Mouse (Mus musculus) forebrain, embryonic 14.5 days (tissue): ENCODE data around the gene Hfe2. TPM values are rescaled to one million over a fixed set of nuclear protein-coding genes. Genes with fewer than 3 reads are reported as not detected.
A peak's percentile ranks its signal among the peaks of the same experiment; 100 is the strongest.

Experiments used
- ATAC-seq: fragments of 200-750 bp; cut with Nextera tagmentation; 2 replicates; pipeline ENCODE4 v1.8.0; 2017; ENCODE audit warnings: mild to moderate bottlenecking, moderate library complexity
- DNase-seq: peaks from one replicate; pipeline ENCODE4 v3.0.0-alpha.2; 2015; ENCODE audit warnings: low spot score
- H3K27ac ChIP-seq: fragments of 300-500 bp; sonication (generic); 2 replicates; pipeline ENCODE4 v1.5.1; 2014; ENCODE audit warnings: low read depth, mild to moderate bottlenecking, control low read depth, low read length, moderate library complexity
- H3K27me3 ChIP-seq: fragments of 300-500 bp; sonication (generic); replicated peaks from 2 replicates; pipeline ENCODE4 v1.6.1; 2014; ENCODE audit warnings: low read length, control low read depth, mixed read lengths; ENCODE audit not compliant: control insufficient read depth, insufficient read depth
- H3K36me3 ChIP-seq: fragments of 300-500 bp; sonication (generic); 2 replicates; pipeline ENCODE4 v1.6.1; 2014; ENCODE audit warnings: low read length, control low read depth; ENCODE audit not compliant: control insufficient read depth, insufficient read depth
- H3K4me1 ChIP-seq: fragments of 300-500 bp; sonication (generic); 2 replicates; pipeline ENCODE4 v1.6.1; 2014; ENCODE audit warnings: antibody characterized with exemption, low read length, control low read depth; ENCODE audit not compliant: control insufficient read depth, insufficient read depth
- H3K4me2 ChIP-seq: fragments of 300-500 bp; sonication (generic); 2 replicates; pipeline ENCODE4 v1.6.1; 2014; ENCODE audit warnings: mild to moderate bottlenecking, control low read depth, low read length
- H3K4me3 ChIP-seq: fragments of 300-500 bp; sonication (generic); 2 replicates; pipeline ENCODE4 v1.5.1; 2014; ENCODE audit warnings: low read depth, low read length, control low read depth
- H3K9ac ChIP-seq: fragments of 300-500 bp; sonication (generic); 2 replicates; pipeline ENCODE4 v1.6.1; 2014; ENCODE audit warnings: mild to moderate bottlenecking, low read length, control low read depth, moderate library complexity
- H3K9me3 ChIP-seq: fragments of 300-500 bp; sonication (generic); replicated peaks from 2 replicates; pipeline ENCODE4 v1.6.1; 2016; ENCODE audit warnings: low read length, control low read depth, mixed read lengths; ENCODE audit not compliant: control insufficient read depth
- WGBS: fragments of 180-500 bp; shearing (Covaris S2); extraction: QIAGEN DNeasy Blood & Tissue Kit; methylation state at CpG from one replicate; pipeline ENCODE4 v1.1.7; 2014; 5-methylcytosine and 5-hydroxymethylcytosine counted together
- polyA plus RNA-seq: library from polyadenylated mRNA; unstranded; fragments of >200 nt; fragmentation: Nextera tagmentation; extraction: Ambion mirVana; gene quantifications from 2 replicates; pipeline ENCODE4 v1.2.1, GENCODE M21; 2014

Gene Hfe2
- polyA plus RNA-seq, 1 experiment from 2014 or later = 0.41 TPM

- no peaks in the 10 kb centered on the region for H3K27me3 ChIP-seq
- H3K4me1 ChIP-seq = peaks cover 27% of the 10 kb centered on the region
- WGBS = 62% methylated on average over 10 of the region's 10 CpGs
- H3K4me2 ChIP-seq = no peak overlapping the region
- no peak for ATAC-seq
- peaks cover 22% of the 10 kb centered on the region for H3K36me3 ChIP-seq
- H3K27ac ChIP-seq = peak overlapping the region; percentile 27
- no peak for DNase-seq
- H3K4me3 ChIP-seq = no peak overlapping the region
- no peak overlapping the region for H3K9ac ChIP-seq
- no peaks in the 10 kb centered on the region for H3K9me3 ChIP-seq
These were observed 37.1 kb downstream of the Hfe2 start for GRCm38 (mm10) chr3:96561946-96562681.

- H3K4me2 ChIP-seq = no peak overlapping the region
- peaks cover 22% of the 10 kb centered on the region for H3K36me3 ChIP-seq
- no peak for ATAC-seq
- no peak overlapping the region for H3K9ac ChIP-seq
- no peaks in the 10 kb centered on the region for H3K9me3 ChIP-seq
- H3K4me3 ChIP-seq = no peak overlapping the region
- H3K27ac ChIP-seq = no peak overlapping the region
- no peak for DNase-seq
- 94% methylated on average over 8 of the region's 8 CpGs for WGBS
- H3K4me1 ChIP-seq = peaks cover 26% of the 10 kb centered on the region
- H3K27me3 ChIP-seq = no peaks in the 10 kb centered on the region
These were observed 38.3 kb downstream of the Hfe2 start for GRCm38 (mm10) chr3:96563267-96563666.

- H3K9ac ChIP-seq = no peak overlapping the region
- DNase-seq (no peak), ATAC-seq (no peak)
- H3K36me3 ChIP-seq = peaks cover 22% of the 10 kb centered on the region
- H3K27me3 ChIP-seq = no peaks in the 10 kb centered on the region
- H3K4me3 ChIP-seq = no peak overlapping the region
- 84% methylated on average over 10 of the region's 10 CpGs for WGBS
- H3K27ac ChIP-seq = no peak overlapping the region
- H3K4me1 ChIP-seq = peaks cover 20% of the 10 kb centered on the region
- no peaks in the 10 kb centered on the region for H3K9me3 ChIP-seq
- H3K4me2 ChIP-seq = no peak overlapping the region
These were observed 39.1 kb downstream of the Hfe2 start for GRCm38 (mm10) chr3:96563911-96564632.

GRCm38 (mm10) chr3:96564633-96565032 is 39.7 kb downstream of the Hfe2 start:
- Histone ChIP-seq H3K27me3 (no peaks in the 10 kb centered on the region), H3K4me2 (no peak overlapping the region), H3K4me3 (no peak overlapping the region), H3K9me3 (no peaks in the 10 kb centered on the region), H3K4me1 (peaks cover 15% of the 10 kb centered on the region), H3K36me3 (peaks cover 19% of the 10 kb centered on the region), H3K27ac (no peak overlapping the region), H3K9ac (no peak overlapping the region)
- ATAC-seq (no peak), DNase-seq (no peak)
- 86% methylated on average over 7 of the region's 7 CpGs for WGBS

- H3K27me3 ChIP-seq = no peaks in the 10 kb centered on the region
- no peaks in the 10 kb centered on the region for H3K9me3 ChIP-seq
- ATAC-seq (no peak), DNase-seq (no peak)
- no peak overlapping the region for H3K4me3 ChIP-seq
- no peak overlapping the region for H3K27ac ChIP-seq
- H3K4me1 ChIP-seq = peaks cover 10% of the 10 kb centered on the region
- peaks cover 15% of the 10 kb centered on the region for H3K36me3 ChIP-seq
- WGBS = 80% methylated on average over 3 of the region's 3 CpGs
- no peak overlapping the region for H3K4me2 ChIP-seq
- H3K9ac ChIP-seq = no peak overlapping the region
These were observed 40.1 kb downstream of the Hfe2 start for GRCm38 (mm10) chr3:96565105-96565504.

- H3K4me1 ChIP-seq = no peaks in the 10 kb centered on the region
- ATAC-seq (no peak), DNase-seq (no peak)
- H3K36me3 ChIP-seq = no peaks in the 10 kb centered on the region
- 86% methylated on average over 8 of the region's 8 CpGs for WGBS
- H3K9ac ChIP-seq = no peak overlapping the region
- no peak overlapping the region for H3K27ac ChIP-seq
- H3K4me2 ChIP-seq = no peak overlapping the region
- no peaks in the 10 kb centered on the region for H3K27me3 ChIP-seq
- H3K9me3 ChIP-seq = no peaks in the 10 kb centered on the region
- no peak overlapping the region for H3K4me3 ChIP-seq
These were observed 41.9 kb downstream of the Hfe2 start for GRCm38 (mm10) chr3:96566661-96567450.

GRCm38 (mm10) chr3:96568605-96569004 is 43.6 kb downstream of the Hfe2 start:
- no peak overlapping the region for H3K4me3 ChIP-seq
- H3K27ac ChIP-seq = no peak overlapping the region
- H3K4me2 ChIP-seq = no peak overlapping the region
- H3K27me3 ChIP-seq = no peaks in the 10 kb centered on the region
- ATAC-seq (no peak), DNase-seq (no peak)
- H3K4me1 ChIP-seq = no peaks in the 10 kb centered on the region
- H3K36me3 ChIP-seq = no peaks in the 10 kb centered on the region
- no peaks in the 10 kb centered on the region for H3K9me3 ChIP-seq
- no peak overlapping the region for H3K9ac ChIP-seq
- 84% methylated on average over 8 of the region's 8 CpGs for WGBS

- Histone ChIP-seq H3K36me3 (no peaks in the 10 kb centered on the region), H3K9me3 (no peaks in the 10 kb centered on the region), H3K4me2 (no peak overlapping the region), H3K9ac (no peak overlapping the region), H3K4me1 (no peaks in the 10 kb centered on the region), H3K27ac (no peak overlapping the region), H3K4me3 (no peak overlapping the region), H3K27me3 (no peaks in the 10 kb centered on the region)
- DNase-seq (no peak), ATAC-seq (no peak)
- 92% methylated on average over 13 of the region's 13 CpGs for WGBS
These were observed 44.5 kb downstream of the Hfe2 start for GRCm38 (mm10) chr3:96569506-96569905.
